Mouse (Mus musculus) heart, postnatal 0 days (tissue): Measurements from ENCODE around the gene Zfp74. TPM values are rescaled to one million over a fixed set of nuclear protein-coding genes. Genes with fewer than 3 reads are reported as not detected.
A peak's percentile ranks its signal among the peaks of the same experiment; 100 is the strongest.

ENCODE experiments used
- ATAC-seq: fragments of 200-750 bp; cut with Nextera tagmentation; 2 replicates; pipeline ENCODE4 v1.8.0; 2017; ENCODE audit warnings: low read depth, moderate number of reproducible peaks, moderate library complexity; ENCODE audit not compliant: insufficient read depth
- DNase-seq: peaks from one replicate; pipeline ENCODE4 v3.0.0-alpha.2; 2016; ENCODE audit warnings: low spot score
- H3K27ac ChIP-seq: fragments of 300-500 bp; sonication (generic); 2 replicates; pipeline ENCODE4 v1.5.1; 2014; ENCODE audit warnings: low read depth, mild to moderate bottlenecking
- H3K27me3 ChIP-seq: fragments of 300-500 bp; sonication (generic); 2 replicates; pipeline ENCODE4 v1.6.1; 2014; ENCODE audit warnings: low read length, mixed read lengths; ENCODE audit not compliant: control insufficient read depth, insufficient read depth
- H3K36me3 ChIP-seq: fragments of 300-500 bp; sonication (generic); replicated peaks from 2 replicates; pipeline ENCODE4 v1.6.1; 2014; ENCODE audit warnings: low read length, mixed read lengths; ENCODE audit not compliant: control insufficient read depth, insufficient read depth
- H3K4me1 ChIP-seq: fragments of 300-500 bp; sonication (generic); 2 replicates; pipeline ENCODE4 v1.6.1; 2014; ENCODE audit warnings: antibody characterized with exemption; ENCODE audit not compliant: control insufficient read depth, insufficient read depth
- H3K4me2 ChIP-seq: fragments of 300-500 bp; sonication (generic); 2 replicates; pipeline ENCODE4 v1.6.1; 2014; ENCODE audit warnings: low read depth, mild to moderate bottlenecking, low read length, moderate library complexity
- H3K4me3 ChIP-seq: fragments of 300-500 bp; sonication (generic); 2 replicates; pipeline ENCODE4 v1.5.1; 2014; ENCODE audit warnings: low read depth, low read length
- H3K9ac ChIP-seq: fragments of 300-500 bp; sonication (generic); replicated peaks from 2 replicates; pipeline ENCODE4 v1.6.1; 2014; ENCODE audit warnings: low read depth, low read length, mixed read lengths
- H3K9me3 ChIP-seq: fragments of 300-500 bp; sonication (generic); replicated peaks from 2 replicates; pipeline ENCODE4 v1.6.1; 2016; ENCODE audit warnings: low read length; ENCODE audit not compliant: control insufficient read depth
- CTCF ChIP-seq: IDR thresholded peaks from 2 replicates; pipeline ENCODE4 v1.5.1; 2016; ENCODE audit warnings: antibody characterized with exemption, control low read depth, low read depth
- EP300 ChIP-seq: IDR thresholded peaks from 2 replicates; pipeline ENCODE4 v1.6.1; 2016; ENCODE audit warnings: antibody characterized with exemption, low read depth
- WGBS: fragments of 180-500 bp; shearing (Covaris S2); extraction: QIAGEN DNeasy Blood & Tissue Kit; methylation state at CpG from one replicate; pipeline ENCODE4 v1.1.7; 2014; 5-methylcytosine and 5-hydroxymethylcytosine counted together
- polyA plus RNA-seq: library from polyadenylated mRNA; unstranded; fragments of >200 nt; fragmentation: Nextera tagmentation; extraction: Ambion mirVana; gene quantifications from 2 replicates; pipeline ENCODE4 v1.2.1, GENCODE M21; 2015
- total RNA-seq: library from RNA; depleted of rRNA; stranded (reverse); fragments of >200 nt; gene quantifications from 2 replicates; pipeline ENCODE4 v1.2.3, GENCODE M21; 2014; ENCODE audit warnings: low replicate concordance

The Zfp74 gene
- total and polyA plus RNA-seq, 2 experiments from 2014 or later: 3.2 to 5.4 TPM

DNA sequence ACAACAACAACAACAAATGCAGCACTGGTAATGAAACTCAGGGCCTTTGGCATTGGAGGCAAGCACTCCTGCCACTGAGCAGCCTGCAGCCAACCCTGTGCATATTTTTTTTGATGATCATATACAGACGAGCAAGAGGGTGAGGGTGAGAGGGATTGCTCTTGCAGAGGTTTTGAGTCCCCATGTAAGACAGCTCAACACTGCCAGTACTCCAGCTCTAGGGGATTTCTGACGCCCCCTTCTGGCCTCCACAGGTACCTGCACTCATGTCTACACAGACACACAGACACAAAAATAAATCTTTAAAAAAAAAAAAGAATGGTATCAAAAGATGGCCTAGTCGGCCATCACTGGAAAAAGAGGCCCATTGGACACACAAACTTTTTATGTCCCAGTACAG is 5.1 kb upstream of the Zfp74 start:
- WGBS: 57% methylated on average over 3 of the region's 3 CpGs
- Histone ChIP-seq H3K4me3 (no peak overlapping the region), H3K4me1 (no peaks in the 10 kb centered on the region), H3K27me3 (no peaks in the 10 kb centered on the region), H3K9ac (no peak overlapping the region), H3K36me3 (no peaks in the 10 kb centered on the region), H3K4me2 (no peak overlapping the region), H3K9me3 (no peaks in the 10 kb centered on the region), H3K27ac (no peak overlapping the region)
- TF ChIP-seq CTCF (no peak), EP300 (no peak)
- DNase-seq (no peak), ATAC-seq (no peak)

DNA sequence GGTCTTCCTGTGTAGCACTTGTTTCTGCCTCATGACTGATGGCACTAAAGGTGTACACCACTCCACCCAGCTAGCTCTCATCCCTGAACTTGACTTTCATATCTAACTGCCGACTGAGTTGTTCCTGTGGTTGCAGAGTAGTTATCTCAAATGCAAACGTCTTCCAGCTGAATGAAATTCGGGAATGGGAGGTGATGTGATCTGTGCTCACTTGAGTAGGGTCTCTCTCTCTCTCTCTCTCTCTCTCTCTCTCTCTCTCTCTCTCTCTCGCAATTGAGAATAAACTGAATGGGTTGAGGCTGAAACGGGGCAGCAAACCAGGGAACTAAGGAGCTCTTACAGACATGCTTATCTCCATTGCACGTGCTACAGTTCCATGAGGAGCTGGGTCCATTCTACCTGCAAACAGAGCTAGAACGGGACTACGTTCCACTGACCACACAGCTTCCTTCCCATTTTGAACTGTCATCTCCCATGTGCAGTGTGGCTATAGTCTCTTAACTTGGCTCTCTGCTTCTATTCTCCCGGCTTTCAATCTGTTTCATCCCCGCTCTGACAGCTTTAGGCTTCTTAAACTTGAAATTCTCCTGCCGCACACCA is 4.3 kb upstream of the Zfp74 start:
- Histone ChIP-seq H3K36me3 (no peaks in the 10 kb centered on the region), H3K27ac (no peak overlapping the region), H3K9ac (no peak overlapping the region), H3K4me1 (peaks cover under 1% of the 10 kb centered on the region; the same call in 1 of the 2 replicates), H3K9me3 (no peaks in the 10 kb centered on the region), H3K4me2 (no peak overlapping the region), H3K4me3 (no peak overlapping the region), H3K27me3 (no peaks in the 10 kb centered on the region)
- 73% methylated on average over 11 of the region's 11 CpGs for WGBS
- no peak for DNase-seq
- no peak for TF ChIP-seq CTCF
- no peak for TF ChIP-seq EP300
- ATAC-seq: no peak

DNA sequence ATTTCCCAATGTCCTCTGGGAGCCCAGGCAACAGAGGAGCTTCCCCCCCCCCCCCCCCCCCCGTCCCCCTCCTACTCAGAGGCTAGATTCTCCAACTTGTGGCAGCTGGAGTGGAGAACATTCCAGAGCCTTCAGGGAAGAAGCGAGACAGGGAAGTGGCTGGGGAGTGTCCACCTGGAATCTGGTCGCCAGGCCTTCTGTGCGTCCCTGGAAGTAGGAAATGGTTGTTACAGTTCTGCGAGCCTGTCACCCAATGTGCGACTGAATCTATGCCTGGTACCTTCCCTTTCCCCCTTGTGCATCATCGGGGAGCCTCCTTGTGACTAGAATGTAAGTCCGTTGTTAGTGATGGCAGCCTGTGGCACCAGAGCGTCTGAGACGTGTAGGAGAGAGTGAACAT is 2.4 kb upstream of the Zfp74 start:
- Histone ChIP-seq H3K36me3 (0 out of 2 replicates have a peak, but pooled peaks cover 2% of the 10 kb centered on the region), H3K4me3 (peak overlapping the region; percentile 33), H3K27me3 (no peaks in the 10 kb centered on the region), H3K9me3 (no peaks in the 10 kb centered on the region), H3K9ac (no peak overlapping the region; the same call in 1 of the 2 replicates), H3K4me2 (peak overlapping the region; percentile 49), H3K4me1 (peaks cover 5% of the 10 kb centered on the region; the same call in 1 of the 2 replicates), H3K27ac (peak overlapping the region; percentile 46)
- 39% methylated on average over 9 of the region's 10 CpGs for WGBS
- TF ChIP-seq EP300: no peak
- no peak for TF ChIP-seq CTCF
- peak; percentile 37 for DNase-seq
- ATAC-seq: peak; percentile 19

DNA sequence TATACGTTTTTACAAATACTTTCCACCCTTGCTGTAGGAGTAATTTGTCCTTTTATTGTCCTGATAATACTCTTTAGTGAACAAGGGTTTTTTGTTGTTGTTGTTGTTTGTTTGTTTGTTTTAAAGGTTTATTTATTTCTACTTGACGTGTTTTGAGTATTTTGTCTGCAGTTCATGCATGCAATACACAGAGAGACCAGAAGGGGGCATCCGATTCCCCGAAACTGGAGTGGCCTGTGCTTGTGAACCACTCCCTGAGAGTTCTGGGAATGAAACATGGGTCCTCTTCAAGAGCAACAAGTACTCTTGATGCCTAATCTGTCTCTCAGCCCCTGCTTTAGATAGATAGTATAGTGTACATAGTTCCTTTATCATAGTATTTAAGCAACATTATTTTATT is 842 bp upstream of the Zfp74 start:
- ATAC-seq: no peak
- 27% methylated on average over 4 of the region's 4 CpGs for WGBS
- Histone ChIP-seq H3K36me3 (peaks cover 15% of the 10 kb centered on the region; the same call in 1 of the 2 replicates), H3K9me3 (no peaks in the 10 kb centered on the region), H3K4me3 (peak overlapping the region; percentile 60), H3K27ac (peak overlapping the region; percentile 81; the same call in 1 of the 2 replicates), H3K9ac (no peak overlapping the region), H3K27me3 (no peaks in the 10 kb centered on the region), H3K4me2 (peak overlapping the region; percentile 62), H3K4me1 (peaks cover 5% of the 10 kb centered on the region; the same call in 1 of the 2 replicates)
- TF ChIP-seq EP300: no peak
- peak; percentile 62 for TF ChIP-seq CTCF
- DNase-seq: peak; percentile 32

DNA sequence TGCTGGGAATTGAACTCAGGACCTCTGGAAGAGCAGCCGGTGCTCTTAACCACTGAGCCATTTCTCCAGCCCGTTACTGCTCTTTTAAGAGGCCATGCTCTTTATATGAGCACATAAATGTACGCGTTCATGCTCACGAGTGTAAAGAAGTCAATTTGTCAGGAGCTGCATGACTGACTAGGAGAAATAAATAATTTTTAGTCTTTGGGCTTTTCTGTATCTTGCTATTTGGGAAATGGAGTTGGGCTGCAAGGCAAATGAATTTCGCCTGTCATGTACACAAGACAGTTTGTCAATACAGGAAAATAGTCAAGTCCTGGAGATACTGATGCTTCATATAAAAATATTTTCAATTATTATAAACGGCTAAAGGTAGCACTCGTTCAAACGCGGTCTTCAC is 803 bp downstream of the Zfp74 start:
- Histone ChIP-seq H3K9ac (peak overlapping the region; percentile 67), H3K4me2 (peak overlapping the region; percentile 62), H3K9me3 (no peaks in the 10 kb centered on the region), H3K36me3 (peaks cover 19% of the 10 kb centered on the region; the same call in 1 of the 2 replicates), H3K4me1 (peaks cover 5% of the 10 kb centered on the region; the same call in 1 of the 2 replicates), H3K4me3 (peak overlapping the region; percentile 60), H3K27me3 (no peaks in the 10 kb centered on the region), H3K27ac (peak overlapping the region; percentile 81)
- no peak for DNase-seq
- TF ChIP-seq EP300: no peak
- no peak for ATAC-seq
- WGBS: 46% methylated on average over 10 of the region's 10 CpGs

DNA sequence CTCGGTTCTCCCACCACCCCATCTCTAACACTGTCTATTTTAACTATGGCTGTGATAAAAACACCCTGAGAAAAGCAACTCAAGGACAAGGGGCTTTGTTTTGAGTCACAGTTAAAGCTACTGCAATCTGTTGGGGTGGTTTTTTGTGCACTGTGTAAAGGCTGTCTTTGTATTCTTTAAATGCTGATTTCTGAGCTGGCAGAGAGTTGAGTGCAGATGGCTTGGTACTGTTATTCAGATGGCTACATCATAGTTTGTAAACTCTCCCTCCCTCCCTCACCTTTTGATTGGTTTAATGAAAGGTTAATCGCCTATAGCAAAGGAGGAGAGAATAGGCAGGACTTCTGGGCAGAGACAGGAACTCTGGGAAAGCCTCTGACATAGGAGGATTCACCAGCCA is 9.7 kb downstream of the Zfp74 start:
- DNase-seq (no peak), ATAC-seq (no peak)
- Histone ChIP-seq H3K4me3 (no peak overlapping the region), H3K4me1 (peaks cover 6% of the 10 kb centered on the region; the same call in 1 of the 2 replicates), H3K9ac (no peak overlapping the region), H3K27ac (no peak overlapping the region), H3K27me3 (no peaks in the 10 kb centered on the region), H3K4me2 (no peak overlapping the region), H3K9me3 (no peaks in the 10 kb centered on the region), H3K36me3 (no peaks in the 10 kb centered on the region; the same call in 1 of the 2 replicates)
- WGBS: 85% methylated on average over 2 of the region's 2 CpGs
- no peak for TF ChIP-seq EP300
- TF ChIP-seq CTCF: no peak
